Mouse (Mus musculus): ENCODE data around the gene Klk1b22.
"Not testable (repeated sequence)": the region's sequence is repeated elsewhere in the genome, so short reads cannot be mapped to it uniquely, and the experiment has no call there.

Klk1b22 gene

GRCm38 (mm10) chr7:44112373-44112772 lies at the start of gene Klk1b22:
TSS of gene Klk1b22 (plus strand) at chr7:44112673.
- DNase-seq (ENCODE audit: low read depth, low spot score): no peak

- no peak for DNase-seq (ENCODE audit: low read depth, low spot score)
These were observed 40.4 kb upstream of the Klk1b22 start for GRCm38 (mm10) chr7:44072117-44072516.

GRCm38 (mm10) chr7:44077703-44078102 lies 34.8 kb upstream of the Klk1b22 start:
- DNase-seq (ENCODE audit: low read depth, low spot score): no peak

GRCm38 (mm10) chr7:44096111-44096510 lies 16.4 kb upstream of the Klk1b22 start:
- DNase-seq (ENCODE audit: low read depth, low spot score): no peak

GRCm38 (mm10) chr7:44102028-44102427 lies 10.4 kb upstream of the Klk1b22 start, which contains the start of gene Klk1b21:
TSS of gene Klk1b21 (plus strand) at chr7:44102328.
- not testable (repeated sequence) for DNase-seq (ENCODE audit: low read depth, low spot score)

GRCm38 (mm10) chr7:44123445-44123844 lies 11.0 kb downstream of the Klk1b22 start:
- no peak for DNase-seq (ENCODE audit: low read depth, low spot score)

GRCm38 (mm10) chr7:44136467-44136866 lies 24.0 kb downstream of the Klk1b22 start, which contains the start of gene Klk1b16:
TSS of gene Klk1b16 (plus strand) at chr7:44136767.
- DNase-seq (ENCODE audit: low read depth, low spot score): no peak

All from mesoderm, embryonic 11.5 days (tissue).